Mouse (Mus musculus) hindbrain, embryonic 16.5 days (tissue): ENCODE results near the gene Cadm3. TPM values are rescaled to one million over a fixed set of nuclear protein-coding genes. Genes with fewer than 3 reads are reported as not detected.

Experiments used
- ATAC-seq: fragments of 200-750 bp; cut with Nextera tagmentation; 2 replicates; pipeline ENCODE4 v1.8.0; 2017; ENCODE audit warnings: moderate TSS enrichment, moderate library complexity
- H3K27ac ChIP-seq: fragments of 300-500 bp; sonication (generic); 2 replicates; pipeline ENCODE4 v1.5.1; 2014; ENCODE audit warnings: low read depth, mild to moderate bottlenecking, control low read depth, low read length, moderate library complexity
- H3K27me3 ChIP-seq: fragments of 300-500 bp; sonication (generic); replicated peaks from 2 replicates; pipeline ENCODE4 v1.6.1; 2014; ENCODE audit warnings: low read length; ENCODE audit not compliant: control insufficient read depth, insufficient read depth
- H3K36me3 ChIP-seq: fragments of 300-500 bp; sonication (generic); 2 replicates; pipeline ENCODE4 v1.6.1; 2014; ENCODE audit warnings: mild to moderate bottlenecking, low read length, moderate library complexity, mixed read lengths; ENCODE audit not compliant: control insufficient read depth, insufficient read depth
- H3K4me1 ChIP-seq: fragments of 300-500 bp; sonication (generic); 2 replicates; pipeline ENCODE4 v1.6.1; 2014; ENCODE audit warnings: low read depth, low read length; ENCODE audit not compliant: control insufficient read depth, insufficient read depth
- H3K4me2 ChIP-seq: fragments of 300-500 bp; sonication (generic); 2 replicates; pipeline ENCODE4 v1.6.1; 2014; ENCODE audit warnings: mild to moderate bottlenecking, low read length, control low read depth, moderate library complexity
- H3K4me3 ChIP-seq: fragments of 300-500 bp; sonication (generic); 2 replicates; pipeline ENCODE4 v1.5.1; 2014; ENCODE audit warnings: mild to moderate bottlenecking, low read length, control low read depth, moderate library complexity
- H3K9ac ChIP-seq: fragments of 300-500 bp; sonication (generic); 2 replicates; pipeline ENCODE4 v1.6.1; 2014; ENCODE audit warnings: low read depth, mild to moderate bottlenecking, control low read depth, low read length, moderate library complexity
- H3K9me3 ChIP-seq: fragments of 300-500 bp; sonication (generic); 2 replicates; pipeline ENCODE4 v1.6.1; 2014; ENCODE audit warnings: mild to moderate bottlenecking, low read length, moderate library complexity; ENCODE audit not compliant: control insufficient read depth
- WGBS: fragments of 180-500 bp; shearing (Covaris S2); extraction: QIAGEN DNeasy Blood & Tissue Kit; methylation state at CpG from one replicate; pipeline ENCODE4 v1.1.7; 2014; 5-methylcytosine and 5-hydroxymethylcytosine counted together
- polyA plus RNA-seq: library from polyadenylated mRNA; unstranded; fragments of >200 nt; fragmentation: Nextera tagmentation; extraction: Ambion mirVana; gene quantifications from 2 replicates; pipeline ENCODE4 v1.2.1, GENCODE M21; 2015

Gene Cadm3
- polyA plus RNA-seq, 1 experiment from 2014 or later = 70.2 TPM

DNA sequence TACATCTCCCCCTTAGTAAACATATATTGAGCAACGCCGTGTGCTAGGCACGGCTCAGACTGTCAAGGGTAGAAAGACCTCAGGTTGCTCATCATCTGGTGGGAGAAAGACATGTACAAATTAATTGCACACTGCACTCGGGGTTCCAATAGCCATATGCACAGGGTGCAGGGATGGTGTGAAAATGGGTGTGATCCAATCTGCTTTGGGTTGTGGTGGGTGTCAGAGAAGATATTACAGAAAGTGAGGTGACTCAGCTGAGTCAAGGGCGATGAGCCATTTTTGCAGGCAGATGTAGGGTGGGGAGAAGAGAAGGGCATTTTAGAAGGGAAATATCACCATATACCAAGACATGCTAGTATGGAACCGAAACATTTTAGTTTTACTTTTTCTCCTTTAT lies 13.9 kb upstream of the Cadm3 start:
- H3K4me2 ChIP-seq = no peak overlapping the region
- 87% methylated on average over 6 of the region's 6 CpGs for WGBS
- H3K27me3 ChIP-seq = no peaks in the 10 kb centered on the region
- H3K36me3 ChIP-seq = no peaks in the 10 kb centered on the region
- no peak overlapping the region for H3K9ac ChIP-seq
- H3K9me3 ChIP-seq = no peaks in the 10 kb centered on the region
- no peak overlapping the region for H3K4me3 ChIP-seq
- H3K4me1 ChIP-seq = no peaks in the 10 kb centered on the region; the same call in 1 of the 2 replicates
- no peak for ATAC-seq
- H3K27ac ChIP-seq = no peak overlapping the region

DNA sequence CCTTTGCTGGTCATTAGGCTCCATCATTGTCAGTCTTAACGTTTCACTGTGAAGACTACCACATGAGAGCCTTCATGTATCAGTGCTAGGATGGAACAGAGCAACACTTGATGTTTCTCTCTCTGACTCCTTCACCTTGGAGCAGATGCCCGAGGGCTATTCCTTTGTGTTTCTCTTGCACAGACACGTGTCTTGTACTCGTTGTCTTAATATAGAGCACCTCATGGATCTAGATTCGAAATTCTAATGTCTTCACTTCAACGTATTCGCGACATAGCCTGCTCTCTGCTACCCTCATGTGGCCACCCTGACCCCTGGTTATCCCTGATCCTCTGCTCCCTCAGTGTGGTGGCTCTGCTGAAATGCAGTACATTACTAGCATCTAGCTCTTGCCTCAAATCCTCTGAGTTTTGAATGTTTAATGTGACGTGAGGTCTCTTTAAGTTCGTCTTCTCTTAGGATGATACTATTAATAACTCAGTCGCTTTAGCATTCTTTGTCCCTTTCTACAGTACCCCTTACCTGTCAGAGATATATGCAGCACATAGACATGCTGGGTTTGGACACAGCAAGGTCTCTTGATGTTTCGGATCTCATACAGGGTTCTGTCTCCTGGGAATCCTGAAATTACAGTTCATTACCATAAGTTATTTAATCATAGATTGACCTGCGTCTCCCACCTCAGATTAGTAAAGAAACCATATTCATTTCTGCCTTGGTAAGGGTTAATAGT lies 10.1 kb upstream of the Cadm3 start:
- WGBS = 31% methylated on average over 13 of the region's 13 CpGs
- H3K27me3 ChIP-seq = no peaks in the 10 kb centered on the region
- ATAC-seq = peak; percentile 93
- peak overlapping the region; percentile 35 for H3K4me2 ChIP-seq
- H3K4me3 ChIP-seq = no peak overlapping the region
- no peaks in the 10 kb centered on the region for H3K9me3 ChIP-seq
- no peaks in the 10 kb centered on the region; the same call in 1 of the 2 replicates for H3K4me1 ChIP-seq
- H3K36me3 ChIP-seq = no peaks in the 10 kb centered on the region
- no peak overlapping the region for H3K27ac ChIP-seq
- H3K9ac ChIP-seq = no peak overlapping the region

DNA sequence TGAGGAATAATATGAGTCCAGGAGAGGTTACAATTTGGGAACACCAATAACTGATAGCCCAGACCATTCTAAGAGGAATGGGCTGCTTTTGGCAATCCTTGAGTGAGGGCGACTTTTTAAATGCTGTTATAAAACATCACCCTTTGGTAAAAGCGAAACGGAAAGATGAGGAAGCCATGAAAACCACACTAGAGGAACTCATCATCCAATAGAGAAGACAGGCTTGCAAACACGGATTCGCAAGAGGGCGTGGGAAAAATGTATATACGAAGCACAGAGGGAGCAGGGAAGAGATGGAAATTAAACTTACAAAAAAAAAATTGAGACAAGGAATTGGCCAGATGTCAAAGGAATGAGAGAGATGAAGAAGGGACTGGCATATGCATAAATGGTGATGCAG lies 6.5 kb upstream of the Cadm3 start:
- H3K4me2 ChIP-seq = no peak overlapping the region
- H3K4me1 ChIP-seq = no peaks in the 10 kb centered on the region; the same call in 1 of the 2 replicates
- no peak overlapping the region for H3K9ac ChIP-seq
- no peaks in the 10 kb centered on the region for H3K9me3 ChIP-seq
- no peaks in the 10 kb centered on the region for H3K27me3 ChIP-seq
- no peak overlapping the region for H3K27ac ChIP-seq
- H3K36me3 ChIP-seq = no peaks in the 10 kb centered on the region
- ATAC-seq = no peak
- H3K4me3 ChIP-seq = no peak overlapping the region
- 88% methylated on average over 7 of the region's 7 CpGs for WGBS

DNA sequence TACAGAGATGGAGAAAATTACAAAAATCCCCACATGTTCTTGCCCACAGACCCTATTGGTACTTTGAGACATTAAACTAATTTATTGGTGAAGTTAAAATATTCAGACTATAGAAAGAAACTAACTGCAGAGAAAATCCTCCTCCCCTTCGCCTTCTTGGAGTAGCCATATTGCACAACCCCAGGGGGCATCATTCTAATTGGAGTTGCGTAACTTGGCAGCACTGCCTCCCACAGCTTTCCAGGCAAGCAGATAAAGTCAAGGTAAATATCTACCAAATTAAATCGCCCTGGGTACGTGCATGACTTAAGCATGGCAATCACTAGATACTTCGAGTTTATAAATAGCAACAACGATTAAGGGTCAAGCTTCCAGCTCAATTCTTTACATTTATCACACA lies 4.1 kb upstream of the Cadm3 start:
- no peaks in the 10 kb centered on the region for H3K36me3 ChIP-seq
- H3K4me2 ChIP-seq = no peak overlapping the region
- no peaks in the 10 kb centered on the region for H3K27me3 ChIP-seq
- no peak overlapping the region for H3K27ac ChIP-seq
- 65% methylated on average over 6 of the region's 6 CpGs for WGBS
- no peak overlapping the region for H3K4me3 ChIP-seq
- no peak for ATAC-seq
- H3K9ac ChIP-seq = no peak overlapping the region
- H3K4me1 ChIP-seq = peaks cover 4% of the 10 kb centered on the region; the same call in 1 of the 2 replicates
- no peaks in the 10 kb centered on the region for H3K9me3 ChIP-seq

DNA sequence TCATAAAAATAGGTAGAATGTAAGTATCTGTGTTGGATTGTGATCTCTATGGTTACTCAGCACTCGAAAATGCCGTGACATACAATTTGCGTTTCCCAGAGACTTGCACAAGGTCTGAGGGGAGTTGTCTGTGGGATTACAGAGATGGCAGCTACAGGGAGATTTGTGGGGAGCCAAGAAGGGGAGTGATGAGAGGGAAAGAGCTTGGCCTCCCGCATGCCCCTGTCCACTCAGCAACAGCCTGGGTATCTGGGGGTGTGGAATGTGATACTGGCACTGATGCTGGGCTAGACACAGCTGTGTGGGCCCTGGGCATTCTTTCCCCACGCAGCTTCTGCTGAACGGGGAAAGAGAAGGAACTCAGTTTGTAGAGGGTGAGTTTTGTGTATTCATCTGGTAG lies 3.0 kb upstream of the Cadm3 start:
- WGBS = 43% methylated on average over 6 of the region's 6 CpGs
- no peak overlapping the region for H3K4me3 ChIP-seq
- no peak overlapping the region for H3K9ac ChIP-seq
- no peaks in the 10 kb centered on the region for H3K27me3 ChIP-seq
- no peak for ATAC-seq
- H3K4me2 ChIP-seq = no peak overlapping the region
- H3K36me3 ChIP-seq = no peaks in the 10 kb centered on the region
- H3K9me3 ChIP-seq = no peaks in the 10 kb centered on the region
- peaks cover 12% of the 10 kb centered on the region for H3K4me1 ChIP-seq
- no peak overlapping the region for H3K27ac ChIP-seq

DNA sequence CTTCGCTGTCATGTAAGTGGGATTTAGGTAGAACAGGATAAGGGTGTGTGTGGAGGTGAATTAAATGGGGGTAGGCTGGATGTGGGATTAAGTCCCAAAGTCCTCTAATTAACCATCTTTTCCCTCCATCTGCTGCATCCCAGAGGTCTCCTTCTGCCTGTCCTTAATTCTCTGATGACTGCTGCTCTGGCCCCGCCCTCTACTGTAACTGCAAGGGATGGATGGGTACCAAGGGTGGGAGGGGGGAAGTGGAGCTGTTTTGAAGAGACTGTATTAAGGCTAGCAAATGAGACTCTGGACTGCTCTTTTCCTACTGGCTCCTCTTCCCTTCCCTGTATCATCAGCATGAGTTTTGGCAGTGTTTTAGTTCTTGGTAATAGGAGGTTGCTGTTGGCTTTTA lies 2.1 kb upstream of the Cadm3 start:
- Histone ChIP-seq H3K36me3 (no peaks in the 10 kb centered on the region), H3K9me3 (no peaks in the 10 kb centered on the region), H3K4me3 (no peak overlapping the region), H3K4me1 (peaks cover 19% of the 10 kb centered on the region), H3K4me2 (no peak overlapping the region), H3K9ac (no peak overlapping the region), H3K27me3 (no peaks in the 10 kb centered on the region), H3K27ac (no peak overlapping the region)
- 70% methylated on average over 2 of the region's 2 CpGs for WGBS
- no peak for ATAC-seq

DNA sequence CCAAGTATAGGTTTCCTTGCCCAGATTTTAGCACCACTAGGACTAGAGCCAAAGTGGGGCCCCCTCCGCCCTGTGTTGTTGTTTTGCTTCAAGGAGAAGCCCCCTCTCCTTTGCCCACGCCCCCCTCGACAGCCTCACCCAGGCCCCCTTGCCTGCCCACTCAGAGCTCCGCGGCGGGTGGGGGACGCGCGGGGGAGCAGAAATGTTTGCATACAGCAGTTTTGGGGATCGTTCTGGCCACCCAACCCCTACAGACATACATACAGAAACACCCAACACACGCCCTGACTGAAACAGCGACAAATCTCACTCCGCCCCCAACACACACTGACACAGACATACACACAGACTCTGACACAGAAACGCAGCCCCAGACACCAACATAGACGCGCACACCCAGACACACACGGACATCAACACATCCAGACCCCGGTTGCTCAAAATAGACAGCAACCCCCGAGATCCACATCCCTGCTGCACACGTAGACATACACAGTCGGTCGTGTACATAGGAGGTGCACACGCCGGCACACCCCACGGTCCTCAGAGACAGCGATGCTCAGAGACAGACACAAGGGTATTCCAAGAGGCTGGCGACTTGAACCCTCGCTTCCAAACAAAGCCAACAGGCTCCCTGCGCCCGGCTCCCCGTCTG lies 667 bp downstream of the Cadm3 start:
- H3K9ac ChIP-seq = peak overlapping the region; percentile 97
- H3K27ac ChIP-seq = peak overlapping the region; percentile 97
- WGBS = under 1% methylated on average over 31 of the region's 31 CpGs
- H3K4me1 ChIP-seq = peaks cover 32% of the 10 kb centered on the region
- H3K27me3 ChIP-seq = no peaks in the 10 kb centered on the region
- peak overlapping the region; percentile 97 for H3K4me3 ChIP-seq
- peak; percentile 64 for ATAC-seq
- H3K36me3 ChIP-seq = no peaks in the 10 kb centered on the region
- no peaks in the 10 kb centered on the region for H3K9me3 ChIP-seq
- peak overlapping the region; percentile 80 for H3K4me2 ChIP-seq

DNA sequence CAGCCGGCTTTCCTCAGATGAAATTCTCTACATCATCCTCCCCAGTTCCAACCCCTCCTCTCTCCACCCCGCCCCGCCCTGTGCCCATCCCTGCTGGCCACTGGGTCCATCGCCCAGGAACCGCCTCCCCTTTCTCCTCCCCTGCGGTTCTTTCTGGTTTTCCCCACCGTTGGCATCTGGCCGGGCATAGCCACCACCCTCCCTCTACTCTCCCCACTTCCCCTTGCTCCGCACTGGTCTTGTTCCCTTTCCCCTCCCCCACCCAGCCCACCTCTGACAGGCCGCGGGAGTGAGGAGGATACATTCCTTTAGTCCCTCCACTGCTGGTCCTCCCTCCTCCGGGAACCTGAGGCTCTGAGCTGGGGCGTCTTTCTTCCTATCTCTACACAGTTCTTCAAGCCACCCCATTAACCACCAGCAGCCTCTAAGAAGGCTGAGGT lies 1.5 kb downstream of the Cadm3 start:
- Histone ChIP-seq H3K4me2 (peak overlapping the region; percentile 80), H3K4me1 (peaks cover 32% of the 10 kb centered on the region), H3K27ac (peak overlapping the region; percentile 97), H3K27me3 (no peaks in the 10 kb centered on the region), H3K36me3 (no peaks in the 10 kb centered on the region), H3K9me3 (no peaks in the 10 kb centered on the region), H3K9ac (peak overlapping the region; percentile 97), H3K4me3 (peak overlapping the region; percentile 97)
- 0% methylated on average over 13 of the region's 13 CpGs for WGBS
- peak; percentile 31 for ATAC-seq

DNA sequence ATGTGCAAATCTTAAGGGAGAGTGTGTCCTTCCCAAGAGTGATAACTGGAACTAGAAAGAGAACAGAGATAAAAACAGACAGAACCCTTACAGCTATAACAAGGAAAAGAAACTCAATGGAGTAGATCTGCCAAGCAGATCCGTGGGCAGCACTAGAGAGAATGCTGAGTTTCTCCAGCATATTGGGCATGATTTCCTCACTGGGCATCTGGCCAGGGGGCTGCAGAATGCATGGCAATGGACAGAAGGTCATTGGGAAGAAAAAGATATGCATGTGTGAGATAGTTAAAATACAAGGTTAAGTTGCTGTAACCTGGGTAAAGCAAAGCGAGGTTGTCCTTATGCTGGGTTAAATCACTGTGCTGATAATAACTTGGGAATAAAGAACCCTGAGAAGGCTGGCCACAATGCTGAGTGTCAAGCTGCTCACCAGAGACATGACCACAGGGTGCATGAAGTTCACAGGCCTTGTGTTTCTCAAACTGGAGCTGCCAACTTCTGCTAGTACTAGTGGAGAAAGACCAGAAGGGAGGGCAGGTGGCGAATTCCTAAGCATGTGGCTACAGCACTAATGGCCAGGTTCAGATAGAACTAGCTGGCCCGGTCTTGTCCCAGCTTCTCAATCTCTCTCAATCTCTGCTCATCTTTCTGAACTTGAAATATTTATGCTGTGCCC lies 3.2 kb downstream of the Cadm3 start:
- Histone ChIP-seq H3K9me3 (no peaks in the 10 kb centered on the region), H3K27ac (no peak overlapping the region), H3K27me3 (no peaks in the 10 kb centered on the region), H3K9ac (no peak overlapping the region), H3K4me3 (no peak overlapping the region), H3K36me3 (no peaks in the 10 kb centered on the region), H3K4me1 (peaks cover 34% of the 10 kb centered on the region), H3K4me2 (no peak overlapping the region)
- no peak for ATAC-seq
- 78% methylated on average over 4 of the region's 4 CpGs for WGBS
